Mouse (Mus musculus) T-helper 17 cell (primary cell): ENCODE measurements around the gene Clec2g.
"Not testable (repeated sequence)": the region's sequence is repeated elsewhere in the genome, so short reads cannot be mapped to it uniquely, and the experiment has no call there.

Experiments used
- in situ Hi-C, 2 experiments: fragments of 300-600 bp; cut with MboI, MseI; formaldehyde crosslinking; loops; 1 replicate in 1 of 2; 2 replicates in 1 of 2; pipeline ENCODE4 v1.15.1; 2025; ENCODE audit warnings: high pct_unique_total_duplicates in 2 of 2

Gene Clec2g

GRCm38 (mm10) chr6:128934081-128934480 is at the start of gene Clec2g:
TSS of gene Clec2g (plus strand) at chr6:128934381.
- in situ Hi-C loops: not testable (repeated sequence)

GRCm38 (mm10) chr6:128887091-128887790 is 46.9 kb upstream of the Clec2g start, which contains the start of gene Clec2i:
TSS of gene Clec2i (plus strand) at chr6:128887588.
- in situ Hi-C loops: loop anchor here in 1 of 2 experiments (5.0 kb wide), 1 partner anchor 90 kb away; no protein-coding TSS in a partner anchor

- in situ Hi-C loops: loop anchor here in 1 of 2 experiments (5.0 kb wide), 1 partner anchor 88 kb away; no protein-coding TSS in a partner anchor
Observed at GRCm38 (mm10) chr6:128888834-128889233, 45.3 kb upstream of the Clec2g start.

- in situ Hi-C loops: loop anchor here in 1 of 2 experiments (5.0 kb wide), 1 partner anchor 86 kb away; no protein-coding TSS in a partner anchor
Observed at GRCm38 (mm10) chr6:128890948-128891355, 43.2 kb upstream of the Clec2g start, which contains the start of gene BC035044. TSS of gene BC035044 (minus strand) at chr6:128891126.

- in situ Hi-C loops: no loop called here
Observed at GRCm38 (mm10) chr6:128895404-128896001, 38.7 kb upstream of the Clec2g start.

GRCm38 (mm10) chr6:128900044-128900443 is 34.1 kb upstream of the Clec2g start:
- in situ Hi-C loops: loop anchor here in 1 of 2 experiments (5.0 kb wide), 1 partner anchor 62 kb away; no protein-coding TSS in a partner anchor

- in situ Hi-C loops: loop anchor here in 1 of 2 experiments (5.0 kb wide), 1 partner anchor 61 kb away; no protein-coding TSS in a partner anchor
Observed at GRCm38 (mm10) chr6:128900796-128901552, 33.2 kb upstream of the Clec2g start.

- in situ Hi-C loops: no loop called here
Observed at GRCm38 (mm10) chr6:128913598-128914254, 20.5 kb upstream of the Clec2g start.

GRCm38 (mm10) chr6:128917322-128917721 is 16.9 kb upstream of the Clec2g start:
- in situ Hi-C loops: no loop called here

- in situ Hi-C loops: no loop called here
Observed at GRCm38 (mm10) chr6:128933050-128933449, 1.1 kb upstream of the Clec2g start.

GRCm38 (mm10) chr6:128935889-128936665 is 1.9 kb downstream of the Clec2g start:
- in situ Hi-C loops: not testable (repeated sequence)

- in situ Hi-C loops: no loop called here
Observed at GRCm38 (mm10) chr6:128941646-128942421, 7.7 kb downstream of the Clec2g start.

GRCm38 (mm10) chr6:128945564-128945963 is 11.4 kb downstream of the Clec2g start:
- in situ Hi-C loops: no loop called here

- in situ Hi-C loops: loop anchor here in 1 of 2 experiments (5.0 kb wide), 1 partner anchor 59 kb away; no protein-coding TSS in a partner anchor
Observed at GRCm38 (mm10) chr6:128961110-128961509, 26.9 kb downstream of the Clec2g start.

GRCm38 (mm10) chr6:128962108-128962507 is 27.9 kb downstream of the Clec2g start:
- in situ Hi-C loops: loop anchor here in 1 of 2 experiments (5.0 kb wide), 1 partner anchor 60 kb away; no protein-coding TSS in a partner anchor

GRCm38 (mm10) chr6:128964519-128964918 is 30.3 kb downstream of the Clec2g start:
- in situ Hi-C loops: loop anchor here in 1 of 2 experiments (5.0 kb wide), 1 partner anchor 62 kb away; no protein-coding TSS in a partner anchor

GRCm38 (mm10) chr6:128968463-128968862 is 34.3 kb downstream of the Clec2g start:
- in situ Hi-C loops: no loop called here

- in situ Hi-C loops: no loop called here
Observed at GRCm38 (mm10) chr6:128969741-128970140, 35.6 kb downstream of the Clec2g start.
